Mouse (Mus musculus) limb, embryonic 13.5 days (tissue): ENCODE data around the gene Gm21913. TPM values are rescaled to one million over a fixed set of nuclear protein-coding genes. Genes with fewer than 3 reads are reported as not detected.
"Not testable (repeated sequence)": the region's sequence is repeated elsewhere in the genome, so short reads cannot be mapped to it uniquely, and the experiment has no call there.

Experiments
- ATAC-seq: fragments of 200-750 bp; cut with Nextera tagmentation; 2 replicates; pipeline ENCODE4 v1.8.0; 2017; ENCODE audit warnings: low read depth, moderate number of reproducible peaks, moderate TSS enrichment; ENCODE audit not compliant: low FRiP score
- H3K27ac ChIP-seq: fragments of 300-500 bp; sonication (generic); 2 replicates; pipeline ENCODE4 v1.5.1; 2015; ENCODE audit warnings: inconsistent platforms, mild to moderate bottlenecking, moderate library complexity
- H3K27me3 ChIP-seq: fragments of 300-500 bp; sonication (generic); 2 replicates; pipeline ENCODE4 v1.6.1; 2015; ENCODE audit warnings: mild to moderate bottlenecking, inconsistent platforms
- H3K36me3 ChIP-seq: fragments of 300-500 bp; sonication (generic); 2 replicates; pipeline ENCODE4 v1.6.1; 2015; ENCODE audit warnings: inconsistent platforms, mild to moderate bottlenecking, moderate library complexity
- H3K4me1 ChIP-seq: fragments of 300-500 bp; sonication (generic); 2 replicates; pipeline ENCODE4 v1.6.1; 2015; ENCODE audit warnings: inconsistent platforms
- H3K4me2 ChIP-seq: fragments of 300-500 bp; sonication (generic); replicated peaks from 2 replicates; pipeline ENCODE4 v1.6.1; 2015; ENCODE audit warnings: inconsistent platforms, mild to moderate bottlenecking, moderate library complexity
- H3K4me3 ChIP-seq: fragments of 300-500 bp; sonication (generic); 2 replicates; pipeline ENCODE4 v1.5.1; 2015; ENCODE audit warnings: moderate library complexity, mild to moderate bottlenecking, inconsistent platforms
- H3K9ac ChIP-seq: fragments of 300-500 bp; sonication (generic); 2 replicates; pipeline ENCODE4 v1.6.1; 2015; ENCODE audit warnings: mild to moderate bottlenecking, inconsistent platforms
- H3K9me3 ChIP-seq: fragments of 300-500 bp; sonication (generic); 2 replicates; pipeline ENCODE4 v1.6.1; 2016; ENCODE audit warnings: inconsistent platforms
- WGBS: fragments of 180-500 bp; shearing (Covaris S2); methylation state at CpG from one replicate; pipeline ENCODE4 v1.1.7; 2015; 5-methylcytosine and 5-hydroxymethylcytosine counted together
- polyA plus RNA-seq: library from polyadenylated mRNA; unstranded; fragments of >200 nt; fragmentation: Nextera tagmentation; extraction: Ambion mirVana; gene quantifications from 2 replicates; pipeline ENCODE4 v1.2.1, GENCODE M21; 2015

Gene Gm21913
- polyA plus RNA-seq, result not detected in 2 replicates

GRCm38 (mm10) chrY:74623596-74623995 lies at the start of gene Gm21913:
TSS of gene Gm21913 (plus strand) at chrY:74623896.
- not testable (repeated sequence) for H3K4me2 ChIP-seq, H3K36me3 ChIP-seq, H3K9me3 ChIP-seq, H3K27me3 ChIP-seq, H3K4me3 ChIP-seq, H3K9ac ChIP-seq, ATAC-seq, H3K27ac ChIP-seq, H3K4me1 ChIP-seq
- WGBS, result no CpG with 5 or more reads among the region's 3 CpGs

Other genes with a start within 250 kb of the Gm21913 start
- gene Gm29110, start 153.4 kb upstream of the Gm21913 start, polyA plus RNA-seq, result not detected in 2 replicates